Mouse (Mus musculus): Measurements from ENCODE around the gene 1700020D05Rik. TPM values are rescaled to one million over a fixed set of nuclear protein-coding genes. Genes with fewer than 3 reads are reported as not detected.

1700020D05Rik gene
- total and polyA plus RNA-seq, 2 experiments from 2014 or later = not detected

GRCm38 (mm10) chr19:5477004-5477667 lies 26.5 kb downstream of the 1700020D05Rik start:
- no peak overlapping the region for H3K4me2 ChIP-seq (ENCODE audit: low read depth, low read length)
- peaks cover 30% of the 10 kb centered on the region for H3K36me3 ChIP-seq (replicated peaks; ENCODE audit: control insufficient read depth, insufficient read depth, low read length)
- no peaks in the 10 kb centered on the region for H3K9me3 ChIP-seq (replicated peaks; ENCODE audit: control insufficient read depth, low read length)
- no peak overlapping the region for H3K4me3 ChIP-seq (ENCODE audit: low read depth, low read length)
- no peaks in the 10 kb centered on the region for H3K4me1 ChIP-seq (ENCODE audit: control insufficient read depth, insufficient read depth)
- no peak for ATAC-seq (ENCODE audit: insufficient read depth, low read depth)
- no peaks in the 10 kb centered on the region for H3K27me3 ChIP-seq (ENCODE audit: control insufficient read depth, insufficient read depth, low read length)
- 92% methylated on average over 10 of the region's 10 CpGs for WGBS
- no peak overlapping the region for H3K9ac ChIP-seq (replicated peaks; ENCODE audit: low read depth, low read length)
- no peak overlapping the region for H3K27ac ChIP-seq (ENCODE audit: low read depth)
- TF ChIP-seq EP300 (IDR thresholded peaks at IDR 0.05; ENCODE audit: low read depth) (no peak), CTCF (IDR thresholded peaks at IDR 0.05; ENCODE audit: low read depth) (no peak)
- DNase-seq (ENCODE audit: low spot score) = no peak

- H3K4me3 ChIP-seq (ENCODE audit: low read depth, low read length) = peak overlapping the region; percentile 64
- no peaks in the 10 kb centered on the region for H3K9me3 ChIP-seq (replicated peaks; ENCODE audit: control insufficient read depth, low read length)
- ATAC-seq (ENCODE audit: insufficient read depth, low read depth) = peak; percentile 19
- no peaks in the 10 kb centered on the region for H3K27me3 ChIP-seq (ENCODE audit: control insufficient read depth, insufficient read depth, low read length)
- 18% methylated on average over 13 of the region's 13 CpGs for WGBS
- peaks cover 13% of the 10 kb centered on the region for H3K36me3 ChIP-seq (replicated peaks; ENCODE audit: control insufficient read depth, insufficient read depth, low read length)
- DNase-seq (ENCODE audit: low spot score) = no peak
- no peaks in the 10 kb centered on the region for H3K4me1 ChIP-seq (ENCODE audit: control insufficient read depth, insufficient read depth)
- H3K4me2 ChIP-seq (ENCODE audit: low read depth, low read length) = peak overlapping the region; percentile 98
- TF ChIP-seq CTCF (IDR thresholded peaks at IDR 0.05; ENCODE audit: low read depth) = no peak
- TF ChIP-seq EP300 (IDR thresholded peaks at IDR 0.05; ENCODE audit: low read depth) = no peak
- peak overlapping the region; percentile 68 for H3K27ac ChIP-seq (ENCODE audit: low read depth)
- peak overlapping the region; percentile 82 for H3K9ac ChIP-seq (replicated peaks; ENCODE audit: low read depth, low read length)
Measured at GRCm38 (mm10) chr19:5475069-5475714, 28.4 kb downstream of the 1700020D05Rik start.

- H3K9ac ChIP-seq (replicated peaks; ENCODE audit: low read depth, low read length) = peak overlapping the region; percentile 82
- H3K4me3 ChIP-seq (ENCODE audit: low read depth, low read length) = peak overlapping the region; percentile 64
- TF ChIP-seq CTCF (IDR thresholded peaks at IDR 0.05; ENCODE audit: low read depth) = no peak
- TF ChIP-seq EP300 (IDR thresholded peaks at IDR 0.05; ENCODE audit: low read depth) = no peak
- H3K4me1 ChIP-seq (ENCODE audit: control insufficient read depth, insufficient read depth) = no peaks in the 10 kb centered on the region
- peaks cover 7% of the 10 kb centered on the region for H3K36me3 ChIP-seq (replicated peaks; ENCODE audit: control insufficient read depth, insufficient read depth, low read length)
- H3K4me2 ChIP-seq (ENCODE audit: low read depth, low read length) = peak overlapping the region; percentile 98
- peak overlapping the region; percentile 68 for H3K27ac ChIP-seq (ENCODE audit: low read depth)
- DNase-seq (ENCODE audit: low spot score) = no peak
- no peaks in the 10 kb centered on the region for H3K9me3 ChIP-seq (replicated peaks; ENCODE audit: control insufficient read depth, low read length)
- ATAC-seq (ENCODE audit: insufficient read depth, low read depth) = peak; percentile 47
- no peaks in the 10 kb centered on the region for H3K27me3 ChIP-seq (ENCODE audit: control insufficient read depth, insufficient read depth, low read length)
- under 1% methylated on average over 38 of the region's 68 CpGs for whole genome bisulfite sequencing
Measured at GRCm38 (mm10) chr19:5474281-5475068, 29.1 kb downstream of the 1700020D05Rik start.

GRCm38 (mm10) chr19:5473720-5474119 lies 29.9 kb downstream of the 1700020D05Rik start, which contains the start of gene Efemp2:
Gene Efemp2 (plus strand): TSS chr19:5473954.
- Histone ChIP-seq H3K27ac (ENCODE audit: low read depth) (peak within 1 kb of the TSS; percentile 68), H3K27me3 (ENCODE audit: control insufficient read depth, insufficient read depth, low read length) (no peaks in the 10 kb centered on the region), H3K4me3 (ENCODE audit: low read depth, low read length) (peak within 1 kb of the TSS; percentile 64), H3K9me3 (replicated peaks; ENCODE audit: control insufficient read depth, low read length) (no peaks in the 10 kb centered on the region), H3K4me1 (ENCODE audit: control insufficient read depth, insufficient read depth) (no peaks in the 10 kb centered on the region), H3K36me3 (replicated peaks; ENCODE audit: control insufficient read depth, insufficient read depth, low read length) (peaks cover 7% of the 10 kb centered on the region), H3K4me2 (ENCODE audit: low read depth, low read length) (peak within 1 kb of the TSS; percentile 98), H3K9ac (replicated peaks; ENCODE audit: low read depth, low read length) (peak within 1 kb of the TSS; percentile 82)
- DNase-seq (ENCODE audit: low spot score) (peak; percentile 65), ATAC-seq (ENCODE audit: insufficient read depth, low read depth) (peak; percentile 86)
- WGBS = under 1% methylated on average over 22 of the region's 22 CpGs
- TF ChIP-seq EP300 (IDR thresholded peaks at IDR 0.05; ENCODE audit: low read depth) = peak; percentile 38; the same call in 1 of the 2 replicates
- TF ChIP-seq CTCF (IDR thresholded peaks at IDR 0.05; ENCODE audit: low read depth) = no peak

GRCm38 (mm10) chr19:5472857-5473256 lies 30.7 kb downstream of the 1700020D05Rik start:
- DNase-seq (ENCODE audit: low spot score) (no peak), ATAC-seq (ENCODE audit: insufficient read depth, low read depth) (no peak)
- Histone ChIP-seq H3K9ac (replicated peaks; ENCODE audit: low read depth, low read length) (no peak overlapping the region), H3K27ac (ENCODE audit: low read depth) (no peak overlapping the region), H3K27me3 (ENCODE audit: control insufficient read depth, insufficient read depth, low read length) (no peaks in the 10 kb centered on the region), H3K36me3 (replicated peaks; ENCODE audit: control insufficient read depth, insufficient read depth, low read length) (peaks cover 7% of the 10 kb centered on the region), H3K4me3 (ENCODE audit: low read depth, low read length) (no peak overlapping the region), H3K4me2 (ENCODE audit: low read depth, low read length) (no peak overlapping the region), H3K4me1 (ENCODE audit: control insufficient read depth, insufficient read depth) (no peaks in the 10 kb centered on the region), H3K9me3 (replicated peaks; ENCODE audit: control insufficient read depth, low read length) (no peaks in the 10 kb centered on the region)
- TF ChIP-seq CTCF (IDR thresholded peaks at IDR 0.05; ENCODE audit: low read depth) (no peak), EP300 (IDR thresholded peaks at IDR 0.05; ENCODE audit: low read depth) (no peak)
- 80% methylated on average over 3 of the region's 3 CpGs for WGBS

Data from heart, postnatal 0 days (tissue).